In the genomic region with DNA sequence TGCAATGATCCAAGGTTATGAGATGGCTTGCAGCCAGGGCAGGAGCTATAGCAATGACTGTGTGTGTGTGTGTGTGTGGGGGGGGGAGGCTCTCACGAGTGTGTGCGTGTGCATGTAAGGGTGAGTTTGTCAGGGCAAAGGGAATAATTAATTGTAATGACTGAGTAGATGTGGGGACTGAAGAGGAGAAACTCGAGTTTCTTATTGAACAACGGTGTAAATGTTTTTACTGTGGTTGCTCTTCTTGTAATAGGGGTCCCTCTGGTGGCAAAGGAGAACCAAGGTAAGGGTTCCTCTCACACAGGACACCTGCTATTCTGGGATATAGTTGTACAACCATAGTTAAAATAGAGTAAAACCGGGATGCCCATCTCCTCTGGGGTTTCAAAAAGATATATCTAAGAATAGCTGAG, we compare ENCODE assay signal across 9 mouse cellular contexts.
A peak's percentile ranks its signal among the peaks of the same experiment; 100 is the strongest.
DNase-seq lines count a peak whose midpoint lies in the region; ATAC-seq and TF ChIP-seq lines count a peak whose summit lies in the region.
"Had no signal": no experiment of that assay in that cellular context is flagged by ENCODE, and none has a peak within 500 bp of the region (broad histone marks: within the 10 kb centered on the region; RNA-seq: fewer than 3 reads in every experiment).

No protein-coding gene starts in this region.

- H3K4me3 ChIP-seq in CH12.LX (replicated peaks in 1 of 3; ENCODE audit: low read depth in 2 of 3, low read length in 2 of 3, poor library complexity in 1 of 3), result no peak overlapping the region
- H3K4me3 ChIP-seq: erythroblast, embryonic 14.5 days had no signal

- H3K27ac ChIP-seq in CH12.LX (ENCODE audit: insufficient read depth, low read depth), result no peak overlapping the region

- peaks cover 8 to 22% of the 10 kb centered on the region in 2 experiments; a peak in 3 of 4 replicates for H3K4me1 ChIP-seq in CH12.LX (ENCODE audit: control insufficient read depth in 1 of 2, insufficient read depth in 2 of 2)

- peak; percentile 95 for TF ChIP-seq RAD21 in CH12.LX (IDR thresholded peaks at IDR 0.05; ENCODE audit: low read depth, low read length)

- peak overlapping the region; percentile 32; the same call in 1 of the 2 replicates for H3K4me2 ChIP-seq in CH12.LX (ENCODE audit: insufficient read depth, low read depth, poor library complexity, severe bottlenecking)

- H3K9me3 ChIP-seq in CH12.LX (replicated peaks; ENCODE audit: low read length), result no peaks in the 10 kb centered on the region

- H3K9ac ChIP-seq in CH12.LX (ENCODE audit: insufficient read depth, low read depth), result no peak overlapping the region

- no peaks in the 10 kb centered on the region for H3K27me3 ChIP-seq in CH12.LX (replicated peaks)

- no peak for TF ChIP-seq EP300 in CH12.LX (IDR thresholded peaks at IDR 0.05; ENCODE audit: low read length)

- ATAC-seq in activated CD4-positive, CD25-positive, alpha-beta regulatory T cell, adult 4 months, result peak; percentile 62

- 5% methylated on average over 5 of the region's 5 CpGs for WGBS in large intestine, adult 2 months

- no peaks in the 10 kb centered on the region for H3K79me2 ChIP-seq in CH12.LX (replicated peaks; ENCODE audit: control insufficient read depth, extremely low read depth, insufficient read depth, poor library complexity, severe bottlenecking)

- no peaks in the 10 kb centered on the region for H3K36me3 ChIP-seq in CH12.LX (replicated peaks in 1 of 2; ENCODE audit: control insufficient read depth in 1 of 2, insufficient read depth in 1 of 2, low read length in 1 of 2)

- no peak for TF ChIP-seq POLR2A in CH12.LX (IDR thresholded peaks at IDR 0.05; ENCODE audit: low read depth, low read length)

- in situ Hi-C loops in CH12.LX (cut with MboI; ENCODE audit: low pct_ligation_motif_present, low pct_unique_long_range_greater_than_20kb, low sequenced_read_pairs), result loop anchor here (10.0 kb wide), 1 partner anchor 127 kb away; no protein-coding TSS in a partner anchor

- intact Hi-C loops in heart, postnatal 10 days (cut with DNase I), result loop anchor here (1.0 to 2.0 kb wide), 2 partner anchors 217 to 251 kb away; no protein-coding TSS in a partner anchor

- TF ChIP-seq CTCF in CH12.LX (conservative IDR thresholded peaks at IDR 0.05 in 1 of 2, IDR thresholded peaks at IDR 0.05 in 1 of 2; ENCODE audit: low read depth in 2 of 2, low read length in 2 of 2), result peak in 1 of 2 experiments; percentile 92; a peak in 3 of 4 replicates

- peak; percentile 49 for DNase-seq in left cerebral cortex, adult 11 months (ENCODE audit: low spot score)
- DNase-seq in left cerebral cortex, adult 18-20 months (ENCODE audit: low spot score in 2 of 2), result no peak
- DNase-seq in CH12.LX (ENCODE audit: extremely low read depth), result peak; percentile 59
- peak; percentile 60 to 63 for DNase-seq in heart, postnatal 10 days
- peak; percentile 39 for DNase-seq in large intestine, adult 2 months (ENCODE audit: low read depth, low spot score)
- DNase-seq in thymus, postnatal 4 days, result peak; percentile 30
- no peak for DNase-seq in ovary, adult 18-20 months (ENCODE audit: low spot score)

- dilution Hi-C loops in CH12.LX (cut with MboI; ENCODE audit: extremely low pct_ligation_motif_present, extremely low pct_unique_long_range_greater_than_20kb, low sequenced_read_pairs), result no loop called here

TF ChIP-seq in CH12.LX, 34 proteins besides CTCF, POLR2A, EP300 and RAD21:
- TF ChIP-seq MAFK (IDR thresholded peaks at IDR 0.05; ENCODE audit: insufficient replicate concordance, low read length), result no peak
- no peak for TF ChIP-seq NRF1 (IDR thresholded peaks at IDR 0.05; ENCODE audit: low read depth, low read length)
- no peak for TF ChIP-seq IRF4 (IDR thresholded peaks at IDR 0.05; ENCODE audit: low read depth, low read length)
- TF ChIP-seq ZC3H11A (IDR thresholded peaks at IDR 0.05; ENCODE audit: low read depth, low read length), result peak; percentile 94
- TF ChIP-seq JUN (IDR thresholded peaks at IDR 0.05; ENCODE audit: insufficient read depth, low read depth, low read length), result no peak
- peak; percentile 68 for TF ChIP-seq MEF2A (IDR thresholded peaks at IDR 0.05; ENCODE audit: borderline replicate concordance, low read depth, low read length)
- 0 out of 2 replicates have a peak, but pooled peaks have one; percentile 15 for TF ChIP-seq NELFE (IDR thresholded peaks at IDR 0.05; ENCODE audit: low read depth, low read length)
- TF ChIP-seq UBTF (IDR thresholded peaks at IDR 0.05; ENCODE audit: low read depth, low read length), result no peak
- no peak for TF ChIP-seq MYC (IDR thresholded peaks at IDR 0.05; ENCODE audit: low read depth, low read length)
- TF ChIP-seq POLR2AphosphoS2 (IDR thresholded peaks at IDR 0.05; ENCODE audit: low read depth, low read length), result no peak
- no peak for TF ChIP-seq USF1 (IDR thresholded peaks at IDR 0.05; ENCODE audit: low read depth, low read length)
- TF ChIP-seq SMC3 (IDR thresholded peaks at IDR 0.05; ENCODE audit: low read depth, low read length), result peak; percentile 95
- no peak for TF ChIP-seq MAZ (IDR thresholded peaks at IDR 0.05; ENCODE audit: low read depth, low read length)
- no peak for TF ChIP-seq SIN3A (IDR thresholded peaks at IDR 0.05; ENCODE audit: low read length)

Comparison
In these comparisons a context has a peak if more than half of its experiments do, and no peak if none do; other contexts are left out.
1. DNase-seq: peak in left cerebral cortex, adult 11 months (single experiment), CH12.LX (single experiment), heart, postnatal 10 days (2 of 2), large intestine, adult 2 months (single experiment) and thymus, postnatal 4 days (single experiment); none in left cerebral cortex, adult 18-20 months (0 of 2) and ovary, adult 18-20 months (single experiment).